Mouse (Mus musculus) heart, adult 9 months (tissue): ENCODE data around the gene Fam126a.

Experiments
- DNase-seq, 2 experiments: peaks; one replicate each; pipeline ENCODE4 v3.0.0; 2022; ENCODE audit warnings: low spot score in 2 of 2

Fam126a gene

GRCm38 (mm10) chr5:24040601-24041000 is 10.1 kb upstream of the Fam126a start:
- DNase-seq, result no peak

GRCm38 (mm10) chr5:24039423-24039822 is 8.9 kb upstream of the Fam126a start:
- peak; percentile 65 to 74 for DNase-seq

- DNase-seq, result no peak
Measured at GRCm38 (mm10) chr5:24038819-24039218, 8.3 kb upstream of the Fam126a start.

- DNase-seq, result no peak
Measured at GRCm38 (mm10) chr5:24038190-24038589, 7.7 kb upstream of the Fam126a start.

GRCm38 (mm10) chr5:24036731-24037130 is 6.2 kb upstream of the Fam126a start:
- DNase-seq, result peak in 1 of 2 experiments; percentile 28

GRCm38 (mm10) chr5:24034970-24035369 is 4.5 kb upstream of the Fam126a start:
- DNase-seq, result no peak

GRCm38 (mm10) chr5:24034091-24034490 is 3.6 kb upstream of the Fam126a start:
- DNase-seq, result no peak

- DNase-seq, result peak in 1 of 2 experiments; percentile 22
Measured at GRCm38 (mm10) chr5:24029946-24030578, 428 bp downstream of the Fam126a start.

GRCm38 (mm10) chr5:24029331-24029771 is 1.1 kb downstream of the Fam126a start:
- peak in 1 of 2 experiments; percentile 44 for DNase-seq

GRCm38 (mm10) chr5:24024957-24025356 is 5.5 kb downstream of the Fam126a start:
- no peak for DNase-seq

- no peak for DNase-seq
Measured at GRCm38 (mm10) chr5:24023226-24023625, 7.3 kb downstream of the Fam126a start.

GRCm38 (mm10) chr5:24021683-24022082 is 8.8 kb downstream of the Fam126a start:
- DNase-seq, result no peak

GRCm38 (mm10) chr5:24020380-24020779 is 10.1 kb downstream of the Fam126a start:
- no peak for DNase-seq

- DNase-seq, result no peak
Measured at GRCm38 (mm10) chr5:24019341-24020185, 10.9 kb downstream of the Fam126a start.

GRCm38 (mm10) chr5:24018621-24019261 is 11.7 kb downstream of the Fam126a start:
- DNase-seq, result no peak

GRCm38 (mm10) chr5:24016912-24017311 is 13.6 kb downstream of the Fam126a start:
- no peak for DNase-seq

- no peak for DNase-seq
Measured at GRCm38 (mm10) chr5:24013338-24014003, 17.0 kb downstream of the Fam126a start.

- DNase-seq, result no peak
Measured at GRCm38 (mm10) chr5:23999083-23999671, 31.3 kb downstream of the Fam126a start.

- DNase-seq, result no peak
Measured at GRCm38 (mm10) chr5:23995951-23996350, 34.5 kb downstream of the Fam126a start.

- no peak for DNase-seq
Measured at GRCm38 (mm10) chr5:23994929-23995328, 35.6 kb downstream of the Fam126a start.

- DNase-seq, result no peak
Measured at GRCm38 (mm10) chr5:23994231-23994630, 36.3 kb downstream of the Fam126a start.

- DNase-seq, result no peak
Measured at GRCm38 (mm10) chr5:23993553-23993894, 37.0 kb downstream of the Fam126a start.
